Mouse (Mus musculus): ENCODE measurements around the gene Olfr70. TPM values are rescaled to one million over a fixed set of nuclear protein-coding genes. Genes with fewer than 3 reads are reported as not detected.

Olfr70 gene
- total and polyA plus RNA-seq, 3 experiments: not detected

DNA sequence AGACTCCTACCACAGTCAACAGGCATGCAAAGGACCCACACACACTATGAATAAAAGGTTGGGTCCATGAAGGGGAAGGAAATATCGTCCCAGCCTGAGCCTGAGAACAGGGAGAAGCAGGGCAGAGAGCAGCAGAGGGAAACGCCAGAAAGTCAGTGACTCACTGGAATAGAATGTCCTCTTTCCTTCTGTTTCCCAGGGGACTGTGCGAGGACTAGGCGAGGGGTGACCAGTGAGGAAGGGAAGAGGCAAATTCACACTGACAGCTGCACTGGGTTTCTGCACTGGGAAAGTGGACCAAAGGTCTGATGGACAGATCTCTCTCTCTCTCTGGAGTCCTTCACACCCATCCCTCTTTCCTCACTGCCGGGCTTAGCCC is 28.0 kb upstream of the Olfr70 start:
- Histone ChIP-seq H3K9me3 (replicated peaks) (no peaks in the 10 kb centered on the region), H3K4me3 (ENCODE audit: low read depth, low read length) (no peak overlapping the region), H3K36me3 (replicated peaks) (no peaks in the 10 kb centered on the region), H3K4me1 (ENCODE audit: insufficient read depth, low read depth, low read length) (no peaks in the 10 kb centered on the region), H3K27me3 (ENCODE audit: insufficient read depth, low read length) (peaks cover 46% of the 10 kb centered on the region)
- no peak; the same call in 1 of the 2 replicates for ATAC-seq (ENCODE audit: extremely low read depth, insufficient number of reproducible peaks, low FRiP score, poor library complexity, severe bottlenecking)
- DNase-seq (ENCODE audit: low spot score): no peak
- TF ChIP-seq GATA1 (IDR thresholded peaks at IDR 0.05; ENCODE audit: borderline replicate concordance, low read length) (no peak), CTCF (IDR thresholded peaks at IDR 0.05; ENCODE audit: low read depth, low read length) (no peak), TAL1 (conservative IDR thresholded peaks at IDR 0.05; ENCODE audit: low read depth, low read length) (no peak), GATA2 (IDR thresholded peaks at IDR 0.05; ENCODE audit: borderline replicate concordance, low read depth, low read length) (no peak), POLR2AphosphoS5 (IDR thresholded peaks at IDR 0.05; ENCODE audit: insufficient replicate concordance, low read depth, low read length) (no peak)

GRCm38 (mm10) chr4:43727718-43728575 is 27.3 kb upstream of the Olfr70 start:
- no peaks in the 10 kb centered on the region for H3K9me3 ChIP-seq (replicated peaks)
- no peaks in the 10 kb centered on the region for H3K4me1 ChIP-seq (ENCODE audit: insufficient read depth, low read depth, low read length)
- TF ChIP-seq TAL1 (conservative IDR thresholded peaks at IDR 0.05; ENCODE audit: low read depth, low read length): no peak
- no peak for TF ChIP-seq POLR2AphosphoS5 (IDR thresholded peaks at IDR 0.05; ENCODE audit: insufficient replicate concordance, low read depth, low read length)
- TF ChIP-seq GATA1 (IDR thresholded peaks at IDR 0.05; ENCODE audit: borderline replicate concordance, low read length): no peak
- TF ChIP-seq CTCF (IDR thresholded peaks at IDR 0.05; ENCODE audit: low read depth, low read length): no peak
- no peak for TF ChIP-seq GATA2 (IDR thresholded peaks at IDR 0.05; ENCODE audit: borderline replicate concordance, low read depth, low read length)
- DNase-seq (ENCODE audit: low spot score) (no peak), ATAC-seq (ENCODE audit: extremely low read depth, insufficient number of reproducible peaks, low FRiP score, poor library complexity, severe bottlenecking) (no peak; the same call in 1 of the 2 replicates)
- H3K4me3 ChIP-seq (ENCODE audit: low read depth, low read length): peak overlapping the region; percentile 5; the same call in 1 of the 2 replicates
- no peaks in the 10 kb centered on the region for H3K36me3 ChIP-seq (replicated peaks)
- peaks cover 41% of the 10 kb centered on the region for H3K27me3 ChIP-seq (ENCODE audit: insufficient read depth, low read length)

DNA sequence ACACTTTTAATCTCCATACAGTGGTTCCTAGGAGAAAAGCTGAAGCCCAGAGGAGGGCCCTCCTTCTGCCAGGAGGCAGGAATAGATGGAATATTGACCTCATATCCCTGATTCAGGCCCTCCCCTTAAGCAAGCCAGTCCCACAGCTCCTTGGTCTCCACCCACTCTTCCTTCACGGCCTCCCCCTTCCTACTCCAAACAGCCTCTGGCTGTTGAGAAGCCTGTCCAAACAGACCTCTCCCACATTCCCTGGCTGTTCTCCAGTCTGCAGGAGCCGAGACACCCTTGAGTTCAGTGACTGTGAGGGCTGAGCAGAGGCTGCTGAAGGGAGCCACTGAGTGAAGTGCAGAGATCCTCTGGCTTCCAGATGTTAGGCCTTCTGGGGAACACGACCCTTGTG is 26.4 kb upstream of the Olfr70 start, which contains the start of gene Hrct1:
Hrct1 (plus strand) TSS at position 194 of the 400 bp plus-strand sequence.
- H3K4me1 ChIP-seq (ENCODE audit: insufficient read depth, low read depth, low read length): no peaks in the 10 kb centered on the region
- TF ChIP-seq GATA2 (IDR thresholded peaks at IDR 0.05; ENCODE audit: borderline replicate concordance, low read depth, low read length) (no peak), POLR2AphosphoS5 (IDR thresholded peaks at IDR 0.05; ENCODE audit: insufficient replicate concordance, low read depth, low read length) (no peak), TAL1 (conservative IDR thresholded peaks at IDR 0.05; ENCODE audit: low read depth, low read length) (no peak), GATA1 (IDR thresholded peaks at IDR 0.05; ENCODE audit: borderline replicate concordance, low read length) (no peak), CTCF (IDR thresholded peaks at IDR 0.05; ENCODE audit: low read depth, low read length) (no peak)
- ATAC-seq (ENCODE audit: extremely low read depth, insufficient number of reproducible peaks, low FRiP score, poor library complexity, severe bottlenecking) (no peak), DNase-seq (ENCODE audit: low spot score) (no peak)
- H3K4me3 ChIP-seq (ENCODE audit: low read depth, low read length): peak within 1 kb of the TSS; percentile 5; the same call in 1 of the 2 replicates
- H3K36me3 ChIP-seq (replicated peaks): no peaks in the 10 kb centered on the region
- no peaks in the 10 kb centered on the region for H3K9me3 ChIP-seq (replicated peaks)
- peaks cover 35% of the 10 kb centered on the region for H3K27me3 ChIP-seq (ENCODE audit: insufficient read depth, low read length)

DNA sequence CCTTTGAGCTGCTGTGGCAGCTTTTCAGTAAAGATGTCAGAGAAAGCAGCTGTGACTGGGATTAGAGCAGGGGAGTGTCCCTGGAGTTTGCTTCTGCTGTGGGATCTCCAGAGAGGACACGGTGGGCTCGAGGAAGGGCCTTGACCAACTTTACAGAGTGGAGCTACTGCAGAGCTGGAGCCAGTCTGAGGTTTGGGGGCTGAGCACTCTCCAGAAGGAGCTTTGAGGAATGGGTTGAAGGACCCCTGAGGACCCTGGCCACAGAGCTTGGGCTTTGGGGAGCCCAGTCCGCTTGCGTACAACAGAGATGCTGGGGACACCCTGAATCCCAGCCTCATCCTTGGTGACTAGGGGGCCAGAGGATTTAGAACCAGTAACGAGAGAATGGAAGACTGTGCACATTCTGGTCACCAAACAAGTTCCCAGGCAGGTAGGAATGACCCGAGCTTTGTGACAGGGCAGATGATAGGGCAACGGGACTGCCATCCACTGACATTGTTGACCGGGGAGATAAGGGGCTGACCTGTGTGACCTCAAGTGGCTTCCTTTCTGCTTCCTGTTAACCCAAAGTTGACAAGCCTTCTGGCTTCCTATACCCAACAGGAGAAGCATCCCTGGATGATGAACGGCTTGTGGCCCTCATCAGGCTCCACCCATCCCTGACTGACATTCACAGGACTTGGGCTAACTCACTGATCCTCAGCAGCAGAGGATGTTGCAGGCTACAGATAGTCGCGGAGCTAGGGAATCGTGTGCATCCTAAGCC is 25.8 kb upstream of the Olfr70 start:
- Histone ChIP-seq H3K4me3 (ENCODE audit: low read depth, low read length) (no peak overlapping the region), H3K36me3 (replicated peaks) (no peaks in the 10 kb centered on the region), H3K27me3 (ENCODE audit: insufficient read depth, low read length) (peaks cover 35% of the 10 kb centered on the region), H3K4me1 (ENCODE audit: insufficient read depth, low read depth, low read length) (no peaks in the 10 kb centered on the region), H3K9me3 (replicated peaks) (no peaks in the 10 kb centered on the region)
- TF ChIP-seq GATA2 (IDR thresholded peaks at IDR 0.05; ENCODE audit: borderline replicate concordance, low read depth, low read length): no peak
- TF ChIP-seq TAL1 (conservative IDR thresholded peaks at IDR 0.05; ENCODE audit: low read depth, low read length): no peak
- TF ChIP-seq GATA1 (IDR thresholded peaks at IDR 0.05; ENCODE audit: borderline replicate concordance, low read length): no peak
- TF ChIP-seq POLR2AphosphoS5 (IDR thresholded peaks at IDR 0.05; ENCODE audit: insufficient replicate concordance, low read depth, low read length): no peak
- no peak for TF ChIP-seq CTCF (IDR thresholded peaks at IDR 0.05; ENCODE audit: low read depth, low read length)
- ATAC-seq (ENCODE audit: extremely low read depth, insufficient number of reproducible peaks, low FRiP score, poor library complexity, severe bottlenecking): no peak
- no peak for DNase-seq (ENCODE audit: low spot score)

- Histone ChIP-seq H3K9me3 (replicated peaks) (no peaks in the 10 kb centered on the region), H3K36me3 (replicated peaks) (no peaks in the 10 kb centered on the region), H3K27me3 (ENCODE audit: insufficient read depth, low read length) (peaks cover 25% of the 10 kb centered on the region), H3K4me1 (ENCODE audit: insufficient read depth, low read depth, low read length) (no peaks in the 10 kb centered on the region), H3K4me3 (ENCODE audit: low read depth, low read length) (no peak overlapping the region)
- no peak for ATAC-seq (ENCODE audit: extremely low read depth, insufficient number of reproducible peaks, low FRiP score, poor library complexity, severe bottlenecking)
- peak; percentile 14 for DNase-seq (ENCODE audit: low spot score)
- TF ChIP-seq GATA1 (IDR thresholded peaks at IDR 0.05; ENCODE audit: borderline replicate concordance, low read length): no peak
- TF ChIP-seq CTCF (IDR thresholded peaks at IDR 0.05; ENCODE audit: low read depth, low read length): 0 out of 2 replicates have a peak, but pooled peaks have one; percentile 9
Observed at GRCm38 (mm10) chr4:43724764-43725163, 24.2 kb upstream of the Olfr70 start.

DNA sequence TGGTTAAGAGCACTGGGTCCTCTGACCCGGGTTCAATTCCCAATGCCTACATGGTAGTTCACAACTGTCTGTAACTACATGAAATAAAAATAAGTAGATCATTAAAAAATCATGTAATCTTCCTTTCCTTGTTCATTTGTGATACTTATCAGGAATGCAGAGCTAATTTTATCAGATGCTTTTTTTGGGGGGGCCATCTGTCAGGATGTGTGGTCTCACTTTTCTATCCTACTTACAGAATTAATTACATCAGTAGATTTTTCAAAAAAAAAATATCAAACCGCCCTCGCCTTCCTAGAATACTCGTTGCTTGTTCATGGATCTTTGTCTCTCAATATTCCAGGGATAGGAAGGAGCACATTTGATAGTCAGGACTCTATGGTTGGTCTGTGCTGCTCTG is 21.6 kb upstream of the Olfr70 start:
- H3K27me3 ChIP-seq (ENCODE audit: insufficient read depth, low read length): peaks cover 12% of the 10 kb centered on the region
- no peaks in the 10 kb centered on the region for H3K9me3 ChIP-seq (replicated peaks)
- no peak for DNase-seq (ENCODE audit: low spot score)
- H3K4me1 ChIP-seq (ENCODE audit: insufficient read depth, low read depth, low read length): no peaks in the 10 kb centered on the region
- no peak for ATAC-seq (ENCODE audit: extremely low read depth, insufficient number of reproducible peaks, low FRiP score, poor library complexity, severe bottlenecking)
- no peak overlapping the region for H3K4me3 ChIP-seq (ENCODE audit: low read depth, low read length)
- no peaks in the 10 kb centered on the region for H3K36me3 ChIP-seq (replicated peaks)
- TF ChIP-seq POLR2AphosphoS5 (IDR thresholded peaks at IDR 0.05; ENCODE audit: insufficient replicate concordance, low read depth, low read length) (no peak), GATA1 (IDR thresholded peaks at IDR 0.05; ENCODE audit: borderline replicate concordance, low read length) (no peak), GATA2 (IDR thresholded peaks at IDR 0.05; ENCODE audit: borderline replicate concordance, low read depth, low read length) (no peak), CTCF (IDR thresholded peaks at IDR 0.05; ENCODE audit: low read depth, low read length) (no peak), TAL1 (conservative IDR thresholded peaks at IDR 0.05; ENCODE audit: low read depth, low read length) (no peak)
